Mouse (Mus musculus) erythroblast, embryonic 14.5 days (primary cell): ENCODE data around the gene C1rl. TPM values are rescaled to one million over a fixed set of nuclear protein-coding genes. Genes with fewer than 3 reads are reported as not detected.
"Not testable (repeated sequence)": the region's sequence is repeated elsewhere in the genome, so short reads cannot be mapped to it uniquely, and the experiment has no call there.

Experiments
- H3K27me3 ChIP-seq: 2 replicates; pipeline ENCODE4 v1.6.1; 2012; ENCODE audit warnings: inconsistent platforms; ENCODE audit not compliant: control insufficient read depth
- H3K36me3 ChIP-seq: 2 replicates; pipeline ENCODE4 v1.6.1; 2012; ENCODE audit warnings: mild to moderate bottlenecking, inconsistent platforms; ENCODE audit not compliant: control insufficient read depth
- H3K4me1 ChIP-seq: 2 replicates; pipeline ENCODE4 v1.6.1; 2012; ENCODE audit warnings: inconsistent platforms; ENCODE audit not compliant: control insufficient read depth
- H3K4me3 ChIP-seq: replicated peaks from 2 replicates; pipeline ENCODE3; 2012; ENCODE audit warnings: moderate library complexity, mild to moderate bottlenecking, inconsistent platforms
- H3K9me3 ChIP-seq: 2 replicates; pipeline ENCODE4 v1.6.1; 2012; ENCODE audit warnings: low read length, inconsistent platforms, mixed read lengths; ENCODE audit not compliant: control insufficient read depth
- GATA1 ChIP-seq: IDR thresholded peaks from 2 replicates; pipeline ENCODE4 v1.6.1; 2012; ENCODE audit warnings: low read length, inconsistent platforms, mixed read lengths
- TAL1 ChIP-seq: IDR thresholded peaks from 3 replicates; pipeline ENCODE4 v1.6.1; 2012; ENCODE audit warnings: low read length, inconsistent platforms, mixed read lengths
- polyA plus RNA-seq: library from polyadenylated mRNA; stranded (reverse); fragments of >175 nt; gene quantifications from 2 replicates; pipeline ENCODE4 v1.2.3, GENCODE M21; 2012

The C1rl gene
- polyA plus RNA-seq, 1 experiment = not detected

DNA sequence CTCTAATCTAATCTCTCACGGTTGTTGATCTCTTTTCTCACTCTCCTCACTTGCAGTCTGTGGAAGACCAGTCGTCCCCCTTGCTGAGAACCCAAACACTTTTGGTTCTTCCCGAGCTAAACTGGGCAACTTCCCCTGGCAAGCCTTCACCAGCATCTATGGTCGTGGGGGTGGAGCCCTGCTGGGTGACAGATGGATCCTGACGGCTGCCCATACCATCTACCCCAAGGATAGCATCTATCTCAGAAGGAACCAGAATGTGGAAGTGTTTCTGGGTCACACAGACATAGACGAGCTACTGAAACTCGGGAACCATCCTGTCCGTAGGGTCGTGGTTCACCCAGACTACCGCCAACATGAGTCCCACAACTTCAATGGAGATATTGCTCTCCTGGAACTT is 15.4 kb downstream of the C1rl start:
- TF ChIP-seq GATA1 = no peak
- TF ChIP-seq TAL1 = no peak
- Histone ChIP-seq H3K27me3 (no peaks in the 10 kb centered on the region), H3K4me1 (no peaks in the 10 kb centered on the region), H3K36me3 (no peaks in the 10 kb centered on the region; the same call in 1 of the 2 replicates), H3K9me3 (no peaks in the 10 kb centered on the region), H3K4me3 (no peak overlapping the region)

GRCm38 (mm10) chr6:124509192-124509591 is 16.3 kb downstream of the C1rl start:
- H3K36me3 ChIP-seq, H3K27me3 ChIP-seq, H3K4me1 ChIP-seq, H3K9me3 ChIP-seq, H3K4me3 ChIP-seq: not testable (repeated sequence)

DNA sequence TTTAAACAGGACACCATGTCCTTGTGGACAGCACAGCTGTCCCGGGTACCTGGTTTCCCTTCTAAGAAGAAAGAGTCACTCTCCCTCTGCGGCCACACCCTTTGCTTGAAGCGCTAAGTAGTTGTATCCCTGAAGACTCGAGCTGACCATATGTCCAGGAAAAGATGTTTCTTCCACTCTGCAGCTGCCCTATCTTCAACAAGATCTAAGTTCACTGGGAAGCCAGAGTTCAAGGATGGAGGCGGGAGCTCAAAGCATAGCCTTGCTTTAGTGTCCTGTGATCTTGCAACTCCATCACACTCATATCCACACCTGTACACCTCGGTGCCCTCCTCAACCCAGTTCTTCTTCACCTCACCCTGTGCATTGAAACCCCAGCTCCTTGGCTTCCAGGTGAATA is 19.0 kb downstream of the C1rl start:
- H3K36me3 ChIP-seq = no peaks in the 10 kb centered on the region; the same call in 1 of the 2 replicates

GRCm38 (mm10) chr6:124512355-124512836 is 19.5 kb downstream of the C1rl start, which contains the start of gene C1ra:
Gene C1ra (plus strand): TSS chr6:124512405.
- TF ChIP-seq TAL1 (no peak), GATA1 (no peak)
- H3K4me3 ChIP-seq = no peak within 1 kb of the TSS
- no peaks in the 10 kb centered on the region for H3K27me3 ChIP-seq
- H3K4me1 ChIP-seq = no peaks in the 10 kb centered on the region
- H3K36me3 ChIP-seq = no peaks in the 10 kb centered on the region; the same call in 1 of the 2 replicates
- no peaks in the 10 kb centered on the region for H3K9me3 ChIP-seq

More for the DNA sequence above, 19.0 kb downstream of the C1rl start:
- Histone ChIP-seq H3K4me1 (no peaks in the 10 kb centered on the region), H3K9me3 (no peaks in the 10 kb centered on the region), H3K4me3 (no peak overlapping the region), H3K27me3 (no peaks in the 10 kb centered on the region)
- TF ChIP-seq TAL1 = no peak
- no peak for TF ChIP-seq GATA1

- H3K36me3 ChIP-seq, H3K27me3 ChIP-seq, H3K4me1 ChIP-seq, H3K9me3 ChIP-seq, H3K4me3 ChIP-seq: not testable (repeated sequence)
Observed at GRCm38 (mm10) chr6:124517733-124518132, 24.8 kb downstream of the C1rl start.

- not testable (repeated sequence) for H3K4me1 ChIP-seq, H3K9me3 ChIP-seq, H3K36me3 ChIP-seq, H3K4me3 ChIP-seq, H3K27me3 ChIP-seq
Observed at GRCm38 (mm10) chr6:124522082-124522481, 29.2 kb downstream of the C1rl start.

GRCm38 (mm10) chr6:124527881-124528280 is 35.0 kb downstream of the C1rl start:
- no peaks in the 10 kb centered on the region for H3K4me1 ChIP-seq
- no peaks in the 10 kb centered on the region for H3K36me3 ChIP-seq
- no peaks in the 10 kb centered on the region for H3K27me3 ChIP-seq
- H3K4me3 ChIP-seq = no peak overlapping the region
- TF ChIP-seq GATA1 (no peak), TAL1 (no peak)
- no peaks in the 10 kb centered on the region for H3K9me3 ChIP-seq

GRCm38 (mm10) chr6:124531077-124531476 is 38.2 kb downstream of the C1rl start:
- no peaks in the 10 kb centered on the region for H3K36me3 ChIP-seq
- no peaks in the 10 kb centered on the region for H3K27me3 ChIP-seq
- H3K4me3 ChIP-seq = no peak overlapping the region
- H3K4me1 ChIP-seq = no peaks in the 10 kb centered on the region
- TF ChIP-seq GATA1 = no peak
- no peak for TF ChIP-seq TAL1
- no peaks in the 10 kb centered on the region for H3K9me3 ChIP-seq

DNA sequence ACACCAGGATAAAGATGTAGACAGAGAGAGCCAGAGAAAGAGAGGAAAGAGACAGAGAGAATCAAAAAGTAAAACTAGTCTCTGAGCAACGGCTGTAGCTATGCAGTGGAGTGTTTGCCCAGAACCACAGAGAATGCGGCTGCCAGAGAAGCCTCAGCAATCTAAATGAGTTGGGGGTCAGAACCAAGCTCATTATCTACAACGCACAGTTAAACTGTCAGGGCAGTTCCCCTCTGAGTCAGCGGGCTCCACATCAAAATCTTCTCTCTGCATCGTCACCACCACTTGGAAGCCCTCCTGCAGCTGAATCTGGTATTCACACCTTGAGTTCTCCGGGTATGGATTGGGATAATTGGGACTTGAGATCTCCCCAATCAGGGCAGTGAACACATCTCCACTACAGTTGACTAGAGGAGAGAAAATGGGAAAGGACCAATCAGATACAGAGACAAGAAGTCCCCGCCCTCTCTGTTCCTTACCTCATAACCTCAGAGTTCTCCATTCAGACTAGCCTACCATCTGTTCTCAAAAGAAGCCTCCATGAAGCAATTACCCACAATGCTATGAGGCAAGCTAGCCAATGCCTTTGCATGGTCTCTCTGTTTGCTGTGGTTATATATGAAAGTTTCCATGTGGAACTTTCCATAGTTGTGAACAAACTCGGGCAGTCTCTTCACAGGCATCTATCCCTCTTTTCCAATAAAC is 43.4 kb downstream of the C1rl start:
- not testable (repeated sequence) for H3K4me3 ChIP-seq, H3K27me3 ChIP-seq, H3K36me3 ChIP-seq, H3K9me3 ChIP-seq, H3K4me1 ChIP-seq

GRCm38 (mm10) chr6:124541176-124541575 is 48.3 kb downstream of the C1rl start:
- not testable (repeated sequence) for H3K4me1 ChIP-seq, H3K4me3 ChIP-seq, H3K36me3 ChIP-seq, H3K9me3 ChIP-seq, H3K27me3 ChIP-seq

DNA sequence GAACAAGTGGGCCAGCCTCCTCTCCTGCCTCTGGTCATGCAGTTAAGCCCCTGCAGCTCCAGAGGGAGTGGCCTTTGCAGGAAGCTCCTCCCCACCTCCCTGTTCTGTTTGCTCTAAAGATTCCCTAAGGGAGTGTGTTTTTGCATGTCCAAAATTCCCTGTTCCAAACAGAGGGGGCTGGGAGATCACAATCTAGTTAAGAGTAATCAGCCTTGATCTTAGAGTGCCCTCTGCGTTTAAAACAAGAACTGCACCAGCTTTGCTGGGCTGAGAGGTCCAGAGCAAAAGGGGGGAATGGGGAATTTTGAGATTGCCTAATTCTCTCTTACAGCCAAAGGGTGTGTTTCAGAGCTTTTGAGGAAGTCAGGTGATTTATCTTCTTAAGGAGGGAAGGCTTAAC is 49.4 kb downstream of the C1rl start, which contains the start of gene C1s1:
TSS of gene C1s1 (minus strand) at position 76 of the 400 bp plus-strand sequence.
- H3K9me3 ChIP-seq, H3K4me1 ChIP-seq, H3K4me3 ChIP-seq, H3K27me3 ChIP-seq, H3K36me3 ChIP-seq: not testable (repeated sequence)
